Mouse (Mus musculus): ENCODE data around the gene Nkx2-5.

The Nkx2-5 gene

DNA sequence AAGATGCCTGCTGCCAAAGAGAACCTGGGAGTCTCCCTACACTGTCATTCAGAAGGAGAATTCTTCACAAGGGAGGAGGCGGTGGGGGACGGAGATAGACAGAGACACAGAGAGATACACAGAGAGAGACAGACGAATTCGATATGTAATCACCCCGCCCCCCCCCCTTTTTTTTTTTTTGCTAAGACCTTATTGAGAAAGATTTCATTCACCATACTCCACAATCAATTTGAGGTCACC is at the start of gene Nkx2-5:
Gene Nkx2-5, minus strand, starts transcription at position 101 of the 240 bp plus-strand sequence.
- DNase-seq (ENCODE audit: low read depth, low spot score): no peak

DNA sequence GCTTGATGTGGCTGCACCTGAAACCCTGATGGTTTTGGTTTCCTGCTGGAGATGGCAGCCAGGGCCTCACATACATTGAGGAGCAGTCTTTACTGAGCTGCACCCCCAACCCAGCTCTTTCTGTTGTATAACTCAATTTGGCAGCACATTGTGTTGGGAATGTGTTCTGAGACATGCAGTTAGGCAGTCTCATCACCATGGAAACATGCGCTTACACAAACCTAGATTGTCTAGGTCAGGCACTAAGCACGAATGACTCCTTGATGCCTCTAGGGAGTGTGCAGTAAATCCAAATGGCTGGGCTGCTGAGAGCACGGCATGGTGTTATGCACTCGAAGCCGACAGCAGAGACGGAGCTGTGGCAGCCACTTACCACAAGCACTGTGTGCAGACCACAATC is 49.5 kb upstream of the Nkx2-5 start:
- no peak for DNase-seq (ENCODE audit: low read depth, low spot score)

DNA sequence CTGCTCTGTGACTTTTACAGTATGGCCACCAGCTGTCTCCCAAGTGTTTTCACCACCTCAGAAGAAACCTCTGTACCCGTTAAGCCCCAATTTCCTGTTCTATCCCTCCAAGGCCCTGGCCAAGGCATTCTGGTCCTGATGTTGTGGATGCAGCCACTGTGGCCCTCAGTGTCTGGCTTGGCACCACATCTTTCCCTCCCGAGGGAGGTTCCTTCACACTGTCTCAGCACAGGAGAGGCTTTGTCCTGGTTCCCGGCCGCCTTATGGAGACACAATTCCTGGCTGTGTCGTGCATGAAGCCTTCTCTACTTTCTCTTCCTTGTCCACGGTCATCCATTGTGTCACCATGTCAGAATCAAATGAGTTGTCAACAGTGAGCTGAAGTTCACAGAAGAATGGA is 48.7 kb upstream of the Nkx2-5 start:
- DNase-seq (ENCODE audit: low read depth, low spot score): no peak

DNA sequence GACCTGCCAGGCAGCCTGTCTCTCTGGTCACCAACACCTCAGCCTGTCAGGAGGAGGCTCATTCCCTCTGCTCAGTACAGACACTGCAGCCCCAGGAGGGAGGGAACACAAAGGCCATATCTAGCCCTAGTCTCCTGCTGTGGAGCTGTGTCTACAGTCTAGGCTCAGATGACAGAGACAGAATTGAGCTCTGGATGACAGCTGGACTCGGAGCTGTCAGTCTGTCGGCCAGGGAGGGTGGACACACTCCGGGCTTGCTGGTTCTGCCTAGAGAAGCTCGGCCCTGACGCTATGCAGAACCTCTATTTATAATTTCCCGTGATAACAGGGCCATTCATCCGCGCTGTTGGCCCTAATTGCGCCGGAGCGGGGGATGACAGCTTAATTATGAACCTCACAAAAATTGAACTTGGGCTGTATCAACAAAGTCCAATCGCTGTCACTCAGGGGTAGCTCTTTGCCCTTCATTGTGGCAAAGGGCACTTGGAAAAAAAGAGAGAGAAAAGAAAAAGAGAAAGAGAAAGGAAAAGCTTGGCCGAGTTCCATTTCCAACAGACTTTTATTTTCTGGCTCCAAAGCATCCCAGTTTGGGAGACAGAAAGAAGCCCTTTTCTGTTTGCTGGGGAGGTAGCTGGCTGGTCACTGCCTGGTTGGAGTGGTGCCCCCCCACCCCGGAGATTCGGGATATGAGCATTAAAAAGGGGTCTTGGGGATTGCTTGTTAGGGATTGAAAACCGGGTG is 48.0 kb upstream of the Nkx2-5 start:
- DNase-seq (ENCODE audit: low read depth, low spot score): no peak

DNA sequence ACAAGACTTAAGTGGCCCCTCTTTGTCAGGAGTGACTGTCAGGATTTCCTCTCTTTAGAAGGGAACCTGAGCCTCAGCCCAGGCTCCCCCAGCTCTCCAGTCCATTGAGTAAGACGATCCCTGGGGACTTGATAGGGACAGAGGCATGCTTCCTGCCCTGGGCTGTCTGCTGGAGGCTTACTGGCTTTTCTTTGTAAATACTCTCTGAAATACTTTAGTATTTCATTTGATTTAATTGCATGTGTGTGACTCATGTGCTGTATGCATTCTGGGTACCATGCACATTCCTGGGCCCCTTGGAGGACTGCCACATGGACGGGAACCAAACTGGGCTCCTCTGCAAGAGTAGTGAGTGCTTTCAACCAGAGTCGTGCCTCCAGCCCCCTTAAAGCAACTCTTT is 43.1 kb upstream of the Nkx2-5 start:
- DNase-seq (ENCODE audit: low read depth, low spot score): no peak

DNA sequence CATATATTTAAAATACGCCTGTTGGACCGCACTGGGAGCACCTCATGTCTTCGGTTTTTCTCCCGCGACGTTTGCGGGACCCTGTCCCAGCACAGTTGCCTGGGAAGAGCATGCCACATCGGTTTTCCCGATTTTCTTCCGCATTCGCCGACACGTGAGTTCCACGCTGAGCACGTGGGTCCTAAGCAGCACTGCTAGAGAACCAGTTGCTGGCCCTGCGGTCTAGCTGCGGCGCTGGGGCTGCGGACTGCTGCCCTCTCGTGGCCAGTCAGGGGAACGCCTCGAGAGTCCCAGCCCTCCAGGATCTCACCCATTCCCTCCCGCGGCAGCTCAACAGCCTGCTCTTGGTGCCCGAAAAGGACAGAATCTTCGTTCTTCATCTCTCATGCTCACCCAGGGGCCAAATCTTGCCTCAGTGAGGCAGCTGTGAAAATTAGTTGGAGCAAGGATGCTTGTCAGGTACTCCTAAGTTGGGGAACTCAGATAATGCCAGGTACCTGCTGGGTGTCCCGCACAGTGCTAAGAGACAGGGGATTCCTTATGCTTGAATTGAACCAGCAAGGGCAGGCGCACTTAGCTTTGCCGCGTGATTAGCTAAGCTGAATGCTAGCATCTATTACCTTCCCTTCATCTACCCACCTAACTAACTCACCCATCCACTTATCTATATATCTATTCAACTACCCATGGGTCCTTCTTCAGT is 41.4 kb upstream of the Nkx2-5 start:
- DNase-seq (ENCODE audit: low read depth, low spot score): peak; percentile 94

- DNase-seq (ENCODE audit: low read depth, low spot score): peak; percentile 91
Observed at GRCm38 (mm10) chr17:26884995-26885926, 40.5 kb upstream of the Nkx2-5 start.

- no peak for DNase-seq (ENCODE audit: low read depth, low spot score)
Observed at GRCm38 (mm10) chr17:26883585-26883984, 38.8 kb upstream of the Nkx2-5 start.

GRCm38 (mm10) chr17:26882706-26883105 is 37.9 kb upstream of the Nkx2-5 start:
- DNase-seq (ENCODE audit: low read depth, low spot score): no peak

DNA sequence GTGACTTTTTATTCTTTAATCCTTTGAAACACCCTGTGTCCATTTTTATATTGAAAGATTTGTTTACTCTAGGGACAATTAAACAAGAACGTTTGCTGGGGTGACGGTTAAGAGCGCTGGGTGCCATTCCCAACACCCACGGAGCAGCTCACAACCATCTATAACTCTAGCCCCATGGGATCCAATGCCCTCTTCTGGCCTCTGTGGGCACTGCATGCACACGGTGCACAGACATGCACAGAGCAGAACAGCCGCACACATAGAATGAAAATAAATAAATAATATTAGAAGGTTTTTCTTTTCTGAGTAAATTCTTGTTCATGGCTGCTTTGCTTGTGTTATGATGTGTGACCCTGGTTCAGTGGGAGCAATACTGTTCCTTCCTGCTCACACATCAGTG is 34.4 kb upstream of the Nkx2-5 start:
- DNase-seq (ENCODE audit: low read depth, low spot score): peak; percentile 64

DNA sequence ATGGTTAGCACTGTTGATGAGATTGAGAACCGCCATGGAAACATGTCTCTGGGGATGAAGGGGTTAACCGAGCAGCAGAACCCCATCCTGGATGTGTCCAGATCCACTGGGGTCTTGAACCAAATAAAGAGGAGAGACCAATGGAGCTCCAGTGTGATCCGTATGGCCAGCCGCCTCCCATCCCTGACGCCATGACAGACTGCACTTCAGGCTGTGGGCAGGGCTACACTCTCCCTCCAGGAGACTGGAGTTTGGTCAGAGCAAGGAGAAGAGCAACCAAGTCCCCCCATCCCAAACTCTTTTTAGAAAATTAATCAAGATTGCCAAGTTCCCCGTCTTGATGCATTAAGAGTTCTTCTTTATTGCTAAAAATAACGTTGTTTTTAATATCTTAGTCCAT is 33.1 kb upstream of the Nkx2-5 start:
- DNase-seq (ENCODE audit: low read depth, low spot score): no peak

DNA sequence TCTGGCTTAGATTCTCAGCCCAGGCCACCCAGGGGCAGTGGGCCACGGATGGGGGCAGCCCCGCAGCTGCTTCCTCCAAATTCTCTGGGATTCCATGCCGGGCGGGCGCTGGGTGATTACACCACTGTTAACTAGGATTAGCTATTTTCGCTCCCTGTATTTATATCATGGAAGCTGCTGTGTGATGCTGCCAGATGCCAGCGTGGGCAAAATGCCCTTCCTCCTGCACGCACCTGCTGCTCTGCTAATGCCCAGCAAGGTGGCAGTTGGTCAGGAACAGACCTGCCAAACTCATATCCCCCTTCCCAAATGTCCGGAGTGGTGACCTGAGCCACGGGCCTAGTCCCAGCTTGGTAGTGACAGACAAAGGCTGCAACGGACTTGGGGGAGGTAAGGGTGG is 29.7 kb upstream of the Nkx2-5 start:
- DNase-seq (ENCODE audit: low read depth, low spot score): no peak

DNA sequence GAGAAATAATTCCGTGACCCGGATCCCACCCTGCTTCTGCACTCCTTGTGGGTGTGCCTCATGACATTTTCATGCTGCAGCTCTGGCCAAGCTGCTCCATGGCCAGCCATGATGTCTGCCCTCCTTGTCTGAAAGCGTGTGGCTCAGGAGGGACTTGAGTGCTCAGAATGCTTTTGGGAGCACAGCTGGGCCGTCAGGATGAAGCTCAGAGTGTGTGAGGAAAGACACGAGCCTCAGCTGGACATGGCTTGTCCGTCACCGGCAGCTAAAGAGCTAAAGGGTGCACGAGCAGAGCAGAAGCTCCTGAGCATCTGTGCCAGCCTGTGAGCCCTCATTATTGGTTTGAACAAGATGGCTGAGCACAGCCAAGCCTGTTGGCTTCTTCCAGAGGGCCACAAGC is 28.7 kb upstream of the Nkx2-5 start:
- no peak for DNase-seq (ENCODE audit: low read depth, low spot score)

DNA sequence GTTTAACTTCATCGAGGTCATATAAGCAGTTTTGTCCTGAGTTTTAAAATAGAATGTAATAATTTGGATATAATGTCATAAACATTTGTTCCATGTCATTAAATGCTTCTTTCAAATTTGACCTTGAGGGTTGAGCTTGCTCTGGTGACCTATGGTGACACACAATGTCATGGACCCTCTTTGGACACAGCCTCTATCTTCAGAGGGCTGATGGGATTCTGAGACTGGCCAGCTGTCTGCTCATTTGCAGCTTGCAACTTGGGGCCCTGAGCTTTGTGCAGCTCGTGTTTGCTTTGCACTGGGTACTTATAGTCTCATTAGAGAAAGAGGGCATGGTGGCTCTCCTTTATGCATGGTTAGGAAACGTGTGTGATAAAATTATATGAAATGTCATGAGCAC is 28.1 kb upstream of the Nkx2-5 start:
- no peak for DNase-seq (ENCODE audit: low read depth, low spot score)

DNA sequence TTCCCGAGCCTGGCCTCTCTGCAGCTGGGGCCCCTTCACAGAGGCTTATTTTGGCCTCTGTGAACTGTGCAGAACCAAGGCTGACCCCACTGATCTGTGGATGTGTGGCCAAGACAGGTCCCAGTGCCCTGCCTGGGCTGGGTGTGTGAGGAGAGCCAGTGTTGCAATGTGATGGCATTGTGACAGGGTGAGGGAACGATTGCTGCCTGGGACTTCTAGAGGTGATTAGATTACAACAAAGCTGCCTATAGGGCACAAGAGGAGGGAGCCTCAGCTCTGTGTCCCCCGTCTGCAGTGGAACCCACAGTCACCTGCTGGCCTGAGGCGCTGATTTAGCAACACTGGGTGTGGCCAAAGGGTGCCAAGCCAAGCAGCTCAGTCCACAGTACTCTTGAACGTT is 23.9 kb upstream of the Nkx2-5 start:
- DNase-seq (ENCODE audit: low read depth, low spot score): no peak

DNA sequence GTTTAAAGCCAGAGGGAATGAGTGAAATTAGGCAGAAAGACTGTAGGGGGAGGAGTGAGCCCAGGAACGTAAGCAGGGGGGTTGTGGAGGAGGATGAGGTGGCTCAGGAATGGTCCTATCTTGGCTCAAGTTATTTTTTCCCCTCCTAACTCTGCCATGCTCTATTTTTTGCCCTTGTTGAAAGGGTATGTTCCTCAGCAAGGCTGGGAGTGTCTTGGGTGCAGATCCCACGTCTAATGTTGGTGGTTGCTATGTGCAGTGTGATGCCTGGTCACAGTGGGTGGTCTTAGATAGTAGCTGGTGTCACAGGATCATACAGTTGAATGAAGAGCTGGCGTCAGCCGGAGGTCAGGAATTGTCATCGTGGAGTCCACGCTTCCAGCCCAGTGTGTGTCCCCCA is 20.3 kb upstream of the Nkx2-5 start:
- DNase-seq (ENCODE audit: low read depth, low spot score): peak; percentile 12

DNA sequence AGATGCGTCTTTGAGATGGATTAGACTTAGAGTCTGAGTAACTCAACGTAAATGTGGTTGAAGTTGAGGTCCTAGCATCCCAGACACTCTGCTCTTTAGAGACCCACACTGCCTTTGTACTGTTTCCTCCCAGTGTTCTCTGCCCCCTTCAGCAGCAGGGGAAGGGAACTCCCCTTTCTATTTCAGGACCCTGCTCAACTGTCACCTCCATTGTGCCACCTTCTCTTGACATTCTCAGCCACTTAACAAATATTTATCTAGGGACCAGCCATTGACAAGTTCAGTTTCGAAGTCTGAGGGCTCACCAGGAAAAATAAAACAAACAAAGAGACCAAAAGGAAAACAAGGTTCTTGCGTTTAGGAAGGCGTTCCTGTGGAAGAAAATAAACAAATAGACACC is 19.5 kb upstream of the Nkx2-5 start:
- DNase-seq (ENCODE audit: low read depth, low spot score): no peak

DNA sequence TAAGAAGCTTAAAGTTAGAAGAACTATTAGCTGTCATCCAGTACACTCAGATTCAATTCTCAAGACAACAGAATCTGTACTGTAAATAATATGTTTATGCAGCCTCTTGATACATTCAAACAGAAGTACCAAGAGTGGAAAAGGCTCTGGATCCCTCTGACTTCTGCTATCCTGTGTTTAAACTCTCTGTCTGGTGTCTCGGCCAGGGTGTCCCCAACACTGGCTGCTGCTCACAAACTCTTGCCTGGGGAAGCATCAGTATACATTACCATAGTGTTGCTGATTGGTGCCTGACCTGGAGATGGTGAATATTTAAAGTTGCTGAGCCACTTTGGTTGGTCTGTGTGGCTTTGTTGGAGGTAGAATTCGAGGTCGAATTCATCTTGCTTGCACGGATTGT is 17.0 kb upstream of the Nkx2-5 start:
- no peak for DNase-seq (ENCODE audit: low read depth, low spot score)

- DNase-seq (ENCODE audit: low read depth, low spot score): no peak
Observed at GRCm38 (mm10) chr17:26861383-26861782, 16.6 kb upstream of the Nkx2-5 start.

DNA sequence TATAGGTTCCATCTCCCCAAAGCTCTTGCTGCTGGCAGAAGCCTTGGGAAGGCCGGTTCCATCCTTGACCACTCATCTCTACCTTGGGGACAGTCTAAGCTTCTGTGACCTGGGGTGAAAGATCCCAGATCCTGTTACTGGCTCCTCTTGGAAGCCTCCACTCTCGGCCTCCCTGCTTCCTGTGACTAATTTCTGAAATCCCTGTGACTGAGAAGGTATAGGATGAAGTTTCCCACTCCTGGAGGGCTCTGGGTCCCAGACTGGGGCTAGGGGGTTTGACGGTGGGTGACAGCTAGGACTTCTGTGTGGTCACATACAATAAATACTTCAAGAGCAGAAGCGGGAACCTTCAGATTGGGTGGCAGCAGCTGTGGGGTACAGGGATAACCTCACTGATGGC is 16.1 kb upstream of the Nkx2-5 start:
- DNase-seq (ENCODE audit: low read depth, low spot score): no peak

DNA sequence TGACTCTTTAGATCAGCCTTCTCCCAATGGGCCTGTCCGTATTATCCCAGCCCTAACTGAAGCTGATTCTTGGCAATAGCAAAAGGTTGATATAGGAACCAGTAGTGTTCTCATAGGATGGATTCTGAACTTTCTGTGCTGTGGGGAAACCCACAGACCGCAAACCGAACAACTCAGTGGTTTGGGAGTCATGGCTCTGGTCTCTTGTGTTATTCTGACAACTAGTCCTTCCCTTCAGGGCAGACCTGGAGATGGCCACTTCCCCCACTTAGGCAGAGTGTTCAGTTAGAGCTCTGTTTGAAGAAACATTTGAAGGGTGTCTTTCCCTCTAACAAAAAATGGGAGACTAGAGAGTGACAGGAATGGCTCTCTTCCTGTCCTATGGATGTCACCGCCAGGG is 7.5 kb upstream of the Nkx2-5 start:
- no peak for DNase-seq (ENCODE audit: low read depth, low spot score)

- DNase-seq (ENCODE audit: low read depth, low spot score): no peak
Observed at GRCm38 (mm10) chr17:26851136-26851460, 6.3 kb upstream of the Nkx2-5 start.

Data from ZHBTc4 (cell line).